Mouse (Mus musculus) neural tube, embryonic 13.5 days (tissue): ENCODE results near the gene Ces2b. TPM values are rescaled to one million over a fixed set of nuclear protein-coding genes. Genes with fewer than 3 reads are reported as not detected.
"Not testable (repeated sequence)": the region's sequence is repeated elsewhere in the genome, so short reads cannot be mapped to it uniquely, and the experiment has no call there.

Experiments
- ATAC-seq: fragments of 200-750 bp; cut with Nextera tagmentation; 2 replicates; pipeline ENCODE4 v1.8.0; 2017; ENCODE audit warnings: low read depth, mild to moderate bottlenecking, moderate TSS enrichment, moderate library complexity
- H3K27ac ChIP-seq: fragments of 300-500 bp; sonication (generic); replicated peaks from 2 replicates; pipeline ENCODE4 v1.5.1; 2015; ENCODE audit warnings: moderate library complexity, mild to moderate bottlenecking, inconsistent platforms
- H3K27me3 ChIP-seq: fragments of 300-500 bp; sonication (generic); 2 replicates; pipeline ENCODE4 v1.6.1; 2015; ENCODE audit warnings: mild to moderate bottlenecking, inconsistent platforms
- H3K36me3 ChIP-seq: fragments of 300-500 bp; sonication (generic); 2 replicates; pipeline ENCODE4 v1.6.1; 2015; ENCODE audit warnings: mild to moderate bottlenecking, inconsistent platforms
- H3K4me1 ChIP-seq: fragments of 300-500 bp; sonication (generic); replicated peaks from 2 replicates; pipeline ENCODE4 v1.6.1; 2015; ENCODE audit warnings: inconsistent platforms
- H3K4me2 ChIP-seq: fragments of 300-500 bp; sonication (generic); 2 replicates; pipeline ENCODE4 v1.6.1; 2015; ENCODE audit warnings: inconsistent platforms, mild to moderate bottlenecking, moderate library complexity
- H3K4me3 ChIP-seq: fragments of 300-500 bp; sonication (generic); 2 replicates; pipeline ENCODE4 v1.5.1; 2015; ENCODE audit warnings: mild to moderate bottlenecking, inconsistent platforms
- H3K9ac ChIP-seq: fragments of 300-500 bp; sonication (generic); 2 replicates; pipeline ENCODE4 v1.6.1; 2015; ENCODE audit warnings: moderate library complexity, mild to moderate bottlenecking, inconsistent platforms
- H3K9me3 ChIP-seq: fragments of 300-500 bp; sonication (generic); 2 replicates; pipeline ENCODE4 v1.6.1; 2016; ENCODE audit warnings: inconsistent platforms
- WGBS: fragments of 180-500 bp; shearing (Covaris S2); methylation state at CpG from one replicate; pipeline ENCODE4 v1.1.7; 2015; 5-methylcytosine and 5-hydroxymethylcytosine counted together
- polyA plus RNA-seq: library from polyadenylated mRNA; unstranded; fragments of >200 nt; fragmentation: Nextera tagmentation; extraction: Ambion mirVana; gene quantifications from 2 replicates; pipeline ENCODE4 v1.2.1, GENCODE M21; 2015

Gene Ces2b
- polyA plus RNA-seq, 1 experiment from 2014 or later, result 0.13 TPM

DNA sequence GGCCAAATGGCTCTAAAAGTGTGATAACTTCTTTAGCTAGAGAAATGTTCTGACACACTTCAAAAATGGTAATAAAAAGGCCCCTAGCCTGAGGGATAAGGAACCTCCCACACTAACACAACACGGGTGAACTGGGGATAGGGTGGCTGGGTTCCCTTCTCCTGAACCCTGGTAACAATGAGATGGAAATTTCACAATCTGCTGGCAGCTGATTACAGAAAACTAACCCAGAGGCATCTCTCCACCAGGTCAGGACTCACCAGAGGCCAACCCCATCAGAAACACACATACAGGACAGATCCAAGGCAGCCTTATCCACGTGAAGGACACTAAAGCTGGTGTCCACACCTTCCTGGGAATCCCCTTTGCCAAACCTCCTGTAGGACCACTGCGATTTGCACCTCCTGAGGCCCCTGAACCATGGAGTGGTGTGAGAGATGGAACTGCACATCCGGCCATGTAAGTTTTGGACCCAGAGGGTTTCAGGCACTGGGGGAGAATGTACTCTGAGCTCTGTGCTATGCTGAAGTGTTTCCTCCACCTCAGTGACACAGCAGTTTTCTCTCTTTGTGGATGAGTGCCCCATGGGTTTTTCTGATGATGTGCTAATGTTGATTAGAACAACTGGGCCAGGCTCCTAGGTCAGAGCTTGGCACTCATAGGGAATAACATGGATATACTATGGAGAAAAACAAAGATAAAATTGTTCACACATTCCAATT lies 16.5 kb downstream of the Ces2b start:
- no peak overlapping the region for H3K27ac ChIP-seq
- 79% methylated on average over 4 of the region's 4 CpGs for WGBS
- no peaks in the 10 kb centered on the region for H3K27me3 ChIP-seq
- H3K36me3 ChIP-seq, result no peaks in the 10 kb centered on the region
- H3K4me3 ChIP-seq, result no peak overlapping the region
- H3K9me3 ChIP-seq, result no peaks in the 10 kb centered on the region
- H3K9ac ChIP-seq, result no peak overlapping the region
- H3K4me2 ChIP-seq, result no peak overlapping the region
- no peaks in the 10 kb centered on the region for H3K4me1 ChIP-seq
- ATAC-seq, result no peak

GRCm38 (mm10) chr8:104866844-104867531 lies 35.6 kb downstream of the Ces2b start:
- H3K27me3 ChIP-seq, H3K4me3 ChIP-seq, H3K36me3 ChIP-seq, ATAC-seq, H3K9me3 ChIP-seq, H3K4me2 ChIP-seq, H3K27ac ChIP-seq, H3K9ac ChIP-seq, H3K4me1 ChIP-seq: not testable (repeated sequence)
- no CpG with 5 or more reads among the region's 4 CpGs for WGBS

DNA sequence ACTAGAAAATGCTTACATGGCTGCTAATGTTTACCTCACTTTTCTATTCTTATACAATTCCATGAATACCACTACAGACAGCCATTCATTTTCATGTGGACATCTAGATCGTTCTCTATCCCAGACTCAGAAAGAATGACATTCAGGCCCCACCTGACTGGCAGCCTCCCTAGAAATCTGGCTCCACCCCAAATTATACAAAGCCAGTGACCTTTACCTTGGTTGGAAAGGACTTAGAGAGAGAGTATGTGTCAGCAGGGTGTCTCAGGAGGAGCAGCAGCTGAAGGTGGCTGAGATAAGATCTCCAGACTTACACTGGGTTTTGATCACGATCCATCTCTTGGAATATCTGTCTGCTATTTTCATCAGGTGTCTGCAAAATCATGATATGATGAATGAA lies 37.5 kb downstream of the Ces2b start:
- not testable (repeated sequence) for H3K4me1 ChIP-seq, H3K36me3 ChIP-seq, H3K9ac ChIP-seq, ATAC-seq, H3K27me3 ChIP-seq, H3K9me3 ChIP-seq, H3K4me3 ChIP-seq, H3K4me2 ChIP-seq, H3K27ac ChIP-seq
- no CpG with 5 or more reads among the region's 2 CpGs for WGBS

- not testable (repeated sequence) for ATAC-seq, H3K9ac ChIP-seq, H3K4me1 ChIP-seq, H3K36me3 ChIP-seq, H3K27me3 ChIP-seq, H3K4me3 ChIP-seq, H3K4me2 ChIP-seq, H3K9me3 ChIP-seq, H3K27ac ChIP-seq
- no CpG with 5 or more reads among the region's 4 CpGs for WGBS
These were observed 55.0 kb downstream of the Ces2b start for GRCm38 (mm10) chr8:104886223-104886926.

Other genes with a start within 250 kb of the Ces2b start
- 17.9 and 19.7 TPM in 2 replicates for gene Pdp2, start 240.1 kb upstream of the Ces2b start, polyA plus RNA-seq
- gene Cdh16, start 207.2 kb upstream of the Ces2b start, polyA plus RNA-seq, result 0.29 and 0.45 TPM in 2 replicates
- gene Rrad, start 200.2 kb upstream of the Ces2b start, polyA plus RNA-seq, result 3.7 and 4.9 TPM in 2 replicates
- 131 and 143 TPM in 2 replicates for gene Ciao2b, start 189.6 kb upstream of the Ces2b start, polyA plus RNA-seq
- not detected in 2 replicates for gene Ces2a, start 97.6 kb upstream of the Ces2b start, polyA plus RNA-seq
- gene Ces2c, start 15.5 kb downstream of the Ces2b start, polyA plus RNA-seq, result not detected in 2 replicates
- not detected in 2 replicates for gene Ces2e, start 94.7 kb downstream of the Ces2b start, polyA plus RNA-seq
- gene Ces2f, start 115.8 kb downstream of the Ces2b start, polyA plus RNA-seq, result not detected in 2 replicates
- gene Ces2g, start 130.1 kb downstream of the Ces2b start, polyA plus RNA-seq, result not detected in 2 replicates
- gene Ces2h, start 169.3 kb downstream of the Ces2b start, polyA plus RNA-seq, result not detected in 2 replicates
- not detected in 2 replicates for gene Ces3a, start 217.0 kb downstream of the Ces2b start, polyA plus RNA-seq